Mouse (Mus musculus) limb, embryonic 11.5 days (tissue): ENCODE measurements around the gene Cpxm2. TPM values are rescaled to one million over a fixed set of nuclear protein-coding genes. Genes with fewer than 3 reads are reported as not detected.
A peak's percentile ranks its signal among the peaks of the same experiment; 100 is the strongest.

Experiments used
- ATAC-seq: fragments of 200-750 bp; cut with Nextera tagmentation; 2 replicates; pipeline ENCODE4 v1.8.0; 2017; ENCODE audit warnings: low read depth; ENCODE audit not compliant: insufficient number of reproducible peaks, low FRiP score, low TSS enrichment
- DNase-seq: peaks from one replicate; pipeline ENCODE4 v3.0.0-alpha.2; 2015; ENCODE audit warnings: low spot score
- H3K27ac ChIP-seq: fragments of 300-500 bp; sonication (generic); replicated peaks from 2 replicates; pipeline ENCODE4 v1.5.1; 2014; ENCODE audit warnings: low read depth, mild to moderate bottlenecking, low read length
- H3K27me3 ChIP-seq: fragments of 300-500 bp; sonication (generic); 2 replicates; pipeline ENCODE4 v1.6.1; 2014; ENCODE audit warnings: mild to moderate bottlenecking, low read length, mixed read lengths; ENCODE audit not compliant: control insufficient read depth, insufficient read depth
- H3K36me3 ChIP-seq: fragments of 300-500 bp; sonication (generic); 2 replicates; pipeline ENCODE4 v1.6.1; 2014; ENCODE audit warnings: mild to moderate bottlenecking, low read length, moderate library complexity, mixed read lengths; ENCODE audit not compliant: control insufficient read depth, insufficient read depth
- H3K4me1 ChIP-seq: fragments of 300-500 bp; sonication (generic); 2 replicates; pipeline ENCODE4 v1.6.1; 2014; ENCODE audit warnings: low read length, mixed read lengths; ENCODE audit not compliant: control insufficient read depth, insufficient read depth
- H3K4me2 ChIP-seq: fragments of 300-500 bp; sonication (generic); 2 replicates; pipeline ENCODE4 v1.6.1; 2014; ENCODE audit warnings: low read depth, mild to moderate bottlenecking, moderate library complexity; ENCODE audit not compliant: severe bottlenecking
- H3K4me3 ChIP-seq: fragments of 300-500 bp; sonication (generic); 2 replicates; pipeline ENCODE4 v1.5.1; 2014; ENCODE audit warnings: low read depth, low read length
- H3K9ac ChIP-seq: fragments of 300-500 bp; sonication (generic); 2 replicates; pipeline ENCODE4 v1.6.1; 2014; ENCODE audit warnings: mild to moderate bottlenecking, low read length
- H3K9me3 ChIP-seq: fragments of 300-500 bp; sonication (generic); 2 replicates; pipeline ENCODE4 v1.6.1; 2016; ENCODE audit warnings: low read length; ENCODE audit not compliant: control insufficient read depth
- WGBS: fragments of 180-500 bp; shearing (Covaris S2); extraction: QIAGEN DNeasy Blood & Tissue Kit; methylation state at CpG from one replicate; pipeline ENCODE4 v1.1.7; 2014; 5-methylcytosine and 5-hydroxymethylcytosine counted together
- polyA plus RNA-seq: library from polyadenylated mRNA; unstranded; fragments of >200 nt; fragmentation: Nextera tagmentation; extraction: Ambion mirVana; gene quantifications from 2 replicates; pipeline ENCODE4 v1.2.1, GENCODE M21; 2014

Gene Cpxm2
- polyA plus RNA-seq, 1 experiment from 2014 or later: 1.9 TPM

- Histone ChIP-seq H3K9ac (no peak overlapping the region), H3K9me3 (no peaks in the 10 kb centered on the region), H3K4me3 (no peak overlapping the region), H3K4me1 (no peaks in the 10 kb centered on the region), H3K27me3 (no peaks in the 10 kb centered on the region), H3K4me2 (no peak overlapping the region), H3K27ac (no peak overlapping the region), H3K36me3 (no peaks in the 10 kb centered on the region)
- 54% methylated on average over 7 of the region's 7 CpGs for WGBS
- DNase-seq (no peak), ATAC-seq (no peak)
These were observed 15.1 kb upstream of the Cpxm2 start for GRCm38 (mm10) chr7:132169419-132170169.

GRCm38 (mm10) chr7:132167239-132167638 is 12.7 kb upstream of the Cpxm2 start:
- 72% methylated on average over 4 of the region's 4 CpGs for whole genome bisulfite sequencing

GRCm38 (mm10) chr7:132162254-132162653 is 7.7 kb upstream of the Cpxm2 start:
- H3K4me3 ChIP-seq: no peak overlapping the region
- no peak overlapping the region for H3K4me2 ChIP-seq

More at GRCm38 (mm10) chr7:132167239-132167638, 12.7 kb upstream of the Cpxm2 start:
- no peak for ATAC-seq
- no peak overlapping the region for H3K4me3 ChIP-seq
- no peaks in the 10 kb centered on the region for H3K36me3 ChIP-seq
- no peaks in the 10 kb centered on the region for H3K9me3 ChIP-seq
- no peak overlapping the region for H3K9ac ChIP-seq
- H3K27me3 ChIP-seq: no peaks in the 10 kb centered on the region
- DNase-seq: no peak
- H3K4me2 ChIP-seq: no peak overlapping the region
- H3K27ac ChIP-seq: no peak overlapping the region
- H3K4me1 ChIP-seq: no peaks in the 10 kb centered on the region

GRCm38 (mm10) chr7:132158321-132159025 is 3.9 kb upstream of the Cpxm2 start:
- Histone ChIP-seq H3K27me3 (peaks cover 17% of the 10 kb centered on the region), H3K4me2 (no peak overlapping the region), H3K9me3 (no peaks in the 10 kb centered on the region), H3K27ac (no peak overlapping the region), H3K36me3 (no peaks in the 10 kb centered on the region), H3K4me1 (peaks cover 8% of the 10 kb centered on the region; the same call in 1 of the 2 replicates), H3K9ac (no peak overlapping the region), H3K4me3 (no peak overlapping the region)
- ATAC-seq: no peak
- WGBS: 89% methylated on average over 9 of the region's 9 CpGs
- no peak for DNase-seq

More at GRCm38 (mm10) chr7:132162254-132162653, 7.7 kb upstream of the Cpxm2 start:
- no peak overlapping the region for H3K9ac ChIP-seq
- WGBS: 81% methylated on average over 3 of the region's 3 CpGs
- no peak overlapping the region for H3K27ac ChIP-seq
- DNase-seq (no peak), ATAC-seq (no peak)
- no peaks in the 10 kb centered on the region for H3K4me1 ChIP-seq
- H3K9me3 ChIP-seq: no peaks in the 10 kb centered on the region
- no peaks in the 10 kb centered on the region for H3K27me3 ChIP-seq
- no peaks in the 10 kb centered on the region for H3K36me3 ChIP-seq

DNA sequence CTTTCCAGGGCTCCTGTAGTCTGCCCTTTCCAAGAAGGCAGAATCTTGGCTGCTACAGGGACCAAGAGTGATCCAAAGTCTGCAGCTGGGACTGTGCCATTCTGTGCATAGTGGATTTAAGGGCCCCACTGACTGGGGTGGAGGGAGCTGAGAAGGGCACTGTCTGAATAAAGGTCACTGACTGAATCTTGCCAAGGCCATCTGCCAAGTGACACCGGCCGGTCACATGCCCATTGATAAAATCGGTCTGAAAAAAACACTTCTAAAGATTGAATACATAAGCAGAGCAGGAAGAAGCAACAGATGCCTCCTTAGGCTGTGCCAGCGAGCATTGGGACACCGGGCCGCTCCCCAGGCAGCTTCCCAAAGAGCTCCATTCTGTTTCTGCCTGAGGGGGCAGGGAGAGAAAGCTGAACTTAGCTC is 803 bp downstream of the Cpxm2 start:
- DNase-seq (no peak), ATAC-seq (no peak)
- peak overlapping the region; percentile 64; the same call in 1 of the 2 replicates for H3K4me2 ChIP-seq
- peaks cover 23% of the 10 kb centered on the region for H3K27me3 ChIP-seq
- H3K27ac ChIP-seq: no peak overlapping the region
- peak overlapping the region; percentile 24 for H3K4me3 ChIP-seq
- H3K9ac ChIP-seq: no peak overlapping the region
- no peaks in the 10 kb centered on the region for H3K9me3 ChIP-seq
- H3K36me3 ChIP-seq: no peaks in the 10 kb centered on the region
- peaks cover 8% of the 10 kb centered on the region; the same call in 1 of the 2 replicates for H3K4me1 ChIP-seq
- 42% methylated on average over 6 of the region's 6 CpGs for WGBS

DNA sequence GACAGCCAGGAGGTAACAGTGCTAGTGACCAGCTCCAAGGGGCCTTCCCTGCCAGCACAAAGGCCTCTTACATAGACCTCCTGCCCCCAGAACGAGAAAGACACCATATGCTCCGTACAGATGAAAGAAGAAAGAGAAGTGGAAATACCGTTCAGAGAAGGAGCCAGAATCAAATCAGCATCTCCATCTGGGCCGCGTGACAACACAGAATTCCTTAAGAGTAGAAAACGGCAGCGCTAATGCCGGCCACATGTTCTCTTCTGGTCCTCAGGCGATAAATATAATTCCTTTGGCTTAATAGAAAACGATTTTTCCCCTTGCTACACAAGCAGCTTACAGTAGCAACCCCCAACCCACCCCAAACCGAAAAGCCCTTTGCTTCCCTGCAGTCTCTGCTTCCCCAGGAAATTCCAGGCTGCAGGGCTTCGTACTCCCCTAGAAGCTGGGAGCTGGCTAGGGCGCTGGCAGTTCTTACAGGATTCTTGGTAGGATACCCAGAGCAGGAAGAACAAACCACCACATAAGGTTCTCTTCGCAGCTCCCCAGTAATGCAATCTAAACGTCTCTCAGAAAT is 9.2 kb downstream of the Cpxm2 start:
- WGBS: 63% methylated on average over 15 of the region's 15 CpGs
- Histone ChIP-seq H3K4me1 (no peaks in the 10 kb centered on the region), H3K9me3 (no peaks in the 10 kb centered on the region), H3K4me2 (no peak overlapping the region), H3K27me3 (no peaks in the 10 kb centered on the region), H3K4me3 (no peak overlapping the region), H3K9ac (no peak overlapping the region), H3K36me3 (no peaks in the 10 kb centered on the region), H3K27ac (no peak overlapping the region)
- ATAC-seq: no peak
- DNase-seq: peak; percentile 31

GRCm38 (mm10) chr7:132128687-132129086 is 25.9 kb downstream of the Cpxm2 start:
- 0 out of 2 replicates have a peak, but pooled peaks cover under 1% of the 10 kb centered on the region for H3K9me3 ChIP-seq
- H3K27me3 ChIP-seq: no peaks in the 10 kb centered on the region
- H3K9ac ChIP-seq: no peak overlapping the region
- no peak overlapping the region for H3K27ac ChIP-seq
- no peaks in the 10 kb centered on the region for H3K36me3 ChIP-seq
- 88% methylated on average over 6 of the region's 6 CpGs for WGBS
- no peaks in the 10 kb centered on the region for H3K4me1 ChIP-seq
- no peak overlapping the region for H3K4me3 ChIP-seq
- H3K4me2 ChIP-seq: no peak overlapping the region
- ATAC-seq (no peak), DNase-seq (no peak)

GRCm38 (mm10) chr7:132124948-132125347 is 29.6 kb downstream of the Cpxm2 start:
- no peak overlapping the region for H3K9ac ChIP-seq
- DNase-seq (no peak), ATAC-seq (no peak)
- H3K27me3 ChIP-seq: no peaks in the 10 kb centered on the region
- no peaks in the 10 kb centered on the region for H3K4me1 ChIP-seq
- WGBS: 81% methylated on average over 7 of the region's 7 CpGs
- no peak overlapping the region for H3K4me3 ChIP-seq
- H3K9me3 ChIP-seq: no peaks in the 10 kb centered on the region
- no peak overlapping the region for H3K27ac ChIP-seq
- H3K4me2 ChIP-seq: no peak overlapping the region
- H3K36me3 ChIP-seq: no peaks in the 10 kb centered on the region
